Mouse (Mus musculus) heart, postnatal 0 days (tissue): ENCODE results near the gene Lmntd1.

Experiments used
- CTCF ChIP-seq: IDR thresholded peaks from 2 replicates; pipeline ENCODE4 v1.5.1; 2016; ENCODE audit warnings: antibody characterized with exemption, control low read depth, low read depth
- EP300 ChIP-seq: IDR thresholded peaks from 2 replicates; pipeline ENCODE4 v1.6.1; 2016; ENCODE audit warnings: antibody characterized with exemption, low read depth

GRCm38 (mm10) chr6:145344719-145345118 lies 269.4 kb downstream of the Lmntd1 start:
- TF ChIP-seq EP300 (no peak), CTCF (no peak)
